Mouse (Mus musculus): ENCODE measurements around the gene Ddx1.
"Not testable (repeated sequence)": the region's sequence is repeated elsewhere in the genome, so short reads cannot be mapped to it uniquely, and the experiment has no call there.

Ddx1 gene

DNA sequence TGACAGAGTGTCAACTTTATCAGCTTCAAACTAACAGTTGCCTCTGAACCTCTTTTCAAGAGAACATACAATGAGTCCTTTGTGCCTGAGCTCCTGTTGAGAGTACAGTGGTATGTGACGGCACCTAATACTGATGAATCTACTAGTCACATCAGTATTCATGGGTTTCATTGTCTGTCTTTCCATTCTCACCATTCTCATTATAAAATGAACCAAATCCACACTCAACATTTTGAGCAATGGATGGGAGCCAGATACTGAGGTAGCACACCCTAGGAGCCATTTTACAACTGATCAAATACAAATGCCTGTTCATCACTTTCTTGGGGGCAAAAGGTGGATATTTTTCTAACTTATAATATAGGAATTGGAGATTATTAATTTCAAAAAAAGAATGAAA, 40.5 kb downstream of the Ddx1 start:
- in situ Hi-C loops (cut with MboI; ENCODE audit: low sequenced_read_pairs): loop anchor here (25.0 kb wide), 1 partner anchor 596 kb away; no protein-coding TSS in a partner anchor

DNA sequence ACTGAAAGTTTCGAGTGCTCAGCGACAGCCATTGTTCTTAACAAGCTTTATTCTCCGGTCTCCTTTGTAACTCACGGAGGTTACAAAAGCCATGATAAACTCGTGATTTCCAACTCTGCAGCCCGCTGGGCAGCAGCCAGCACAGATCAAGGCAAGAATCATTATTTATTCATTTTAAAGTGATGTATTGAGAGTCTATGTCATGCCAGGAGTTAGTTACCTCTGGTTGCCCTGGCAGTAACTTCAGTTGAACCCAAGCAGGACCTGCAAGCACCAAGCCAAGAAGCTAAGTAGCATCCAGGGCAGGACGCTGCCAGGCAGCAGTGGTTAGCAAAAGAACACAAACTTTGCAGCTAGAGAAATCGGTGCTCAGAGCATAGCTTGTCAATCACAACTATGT, 41.9 kb downstream of the Ddx1 start:
- in situ Hi-C loops (cut with MboI; ENCODE audit: low sequenced_read_pairs): loop anchor here (25.0 kb wide), 1 partner anchor 595 kb away; no protein-coding TSS in a partner anchor

GRCm38 (mm10) chr12:13205733-13206132, 43.3 kb downstream of the Ddx1 start:
- in situ Hi-C loops (cut with MboI; ENCODE audit: low sequenced_read_pairs): loop anchor here (25.0 kb wide), 1 partner anchor 593 kb away; no protein-coding TSS in a partner anchor

DNA sequence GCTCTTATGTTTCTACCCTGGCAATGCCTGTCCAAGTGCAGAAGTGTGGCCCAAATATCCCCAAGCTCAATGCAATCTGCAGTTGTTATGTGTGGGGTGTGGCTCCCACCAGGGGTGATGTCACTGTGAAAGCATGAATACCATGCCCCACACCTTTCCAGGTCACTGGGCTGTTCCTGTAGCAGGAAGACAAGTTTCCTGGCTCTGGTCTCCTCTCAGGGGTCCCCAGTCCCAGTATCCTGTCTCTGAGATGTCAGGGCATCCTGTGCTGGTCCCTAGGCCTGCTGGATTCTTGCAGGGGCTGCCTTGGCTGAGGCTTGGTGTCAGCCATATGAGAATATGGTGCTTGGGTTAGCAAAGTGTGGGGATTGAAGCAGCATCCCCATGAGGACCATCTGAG, 46.7 kb downstream of the Ddx1 start:
- in situ Hi-C loops (cut with MboI; ENCODE audit: low sequenced_read_pairs): loop anchor here (25.0 kb wide), 1 partner anchor 590 kb away; no protein-coding TSS in a partner anchor

GRCm38 (mm10) chr12:13200576-13200975, 48.4 kb downstream of the Ddx1 start:
- in situ Hi-C loops (cut with MboI; ENCODE audit: low sequenced_read_pairs): loop anchor here (25.0 kb wide), 1 partner anchor 588 kb away; no protein-coding TSS in a partner anchor

- in situ Hi-C loops (cut with MboI; ENCODE audit: low sequenced_read_pairs): loop anchor here (25.0 kb wide), 1 partner anchor 587 kb away; no protein-coding TSS in a partner anchor
Observed at GRCm38 (mm10) chr12:13199338-13200301, 49.4 kb downstream of the Ddx1 start.

DNA sequence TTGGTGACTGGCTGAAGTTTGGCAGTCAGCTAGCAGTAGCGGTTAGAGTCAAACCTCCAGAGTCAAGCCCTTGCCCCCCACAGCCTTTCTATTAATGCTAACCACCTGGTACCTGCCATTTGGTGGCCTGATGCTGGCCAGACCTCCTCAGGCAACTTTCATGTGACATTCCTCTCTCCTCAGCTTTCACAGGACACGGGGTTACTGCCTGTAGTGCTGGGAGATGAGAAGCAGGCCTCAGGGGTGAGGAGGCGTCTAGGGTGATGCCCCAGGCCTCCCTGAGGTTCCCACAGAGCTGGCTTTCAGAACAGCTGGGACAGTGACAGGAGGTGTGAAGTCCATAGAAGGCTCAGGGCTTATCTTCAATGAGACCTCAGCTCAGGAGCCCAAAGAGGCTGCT, 50.9 kb downstream of the Ddx1 start:
- in situ Hi-C loops (cut with MboI; ENCODE audit: low sequenced_read_pairs): no loop called here

GRCm38 (mm10) chr12:13196146-13196545, 52.9 kb downstream of the Ddx1 start:
- in situ Hi-C loops (cut with MboI; ENCODE audit: low sequenced_read_pairs): no loop called here

GRCm38 (mm10) chr12:13195506-13195905, 53.5 kb downstream of the Ddx1 start:
- in situ Hi-C loops (cut with MboI; ENCODE audit: low sequenced_read_pairs): no loop called here

GRCm38 (mm10) chr12:13188059-13188700, 60.8 kb downstream of the Ddx1 start:
- in situ Hi-C loops (cut with MboI; ENCODE audit: low sequenced_read_pairs): no loop called here

GRCm38 (mm10) chr12:13186209-13186608, 62.8 kb downstream of the Ddx1 start:
- in situ Hi-C loops (cut with MboI; ENCODE audit: low sequenced_read_pairs): no loop called here

- in situ Hi-C loops (cut with MboI; ENCODE audit: low sequenced_read_pairs): no loop called here
Observed at GRCm38 (mm10) chr12:13184873-13185361, 64.1 kb downstream of the Ddx1 start.

- in situ Hi-C loops (cut with MboI; ENCODE audit: low sequenced_read_pairs): not testable (repeated sequence)
Observed at GRCm38 (mm10) chr12:13184136-13184535, 64.9 kb downstream of the Ddx1 start.

- in situ Hi-C loops (cut with MboI; ENCODE audit: low sequenced_read_pairs): no loop called here
Observed at GRCm38 (mm10) chr12:13182220-13182619, 66.8 kb downstream of the Ddx1 start.

GRCm38 (mm10) chr12:13181721-13182120, 67.3 kb downstream of the Ddx1 start:
- in situ Hi-C loops (cut with MboI; ENCODE audit: low sequenced_read_pairs): no loop called here

DNA sequence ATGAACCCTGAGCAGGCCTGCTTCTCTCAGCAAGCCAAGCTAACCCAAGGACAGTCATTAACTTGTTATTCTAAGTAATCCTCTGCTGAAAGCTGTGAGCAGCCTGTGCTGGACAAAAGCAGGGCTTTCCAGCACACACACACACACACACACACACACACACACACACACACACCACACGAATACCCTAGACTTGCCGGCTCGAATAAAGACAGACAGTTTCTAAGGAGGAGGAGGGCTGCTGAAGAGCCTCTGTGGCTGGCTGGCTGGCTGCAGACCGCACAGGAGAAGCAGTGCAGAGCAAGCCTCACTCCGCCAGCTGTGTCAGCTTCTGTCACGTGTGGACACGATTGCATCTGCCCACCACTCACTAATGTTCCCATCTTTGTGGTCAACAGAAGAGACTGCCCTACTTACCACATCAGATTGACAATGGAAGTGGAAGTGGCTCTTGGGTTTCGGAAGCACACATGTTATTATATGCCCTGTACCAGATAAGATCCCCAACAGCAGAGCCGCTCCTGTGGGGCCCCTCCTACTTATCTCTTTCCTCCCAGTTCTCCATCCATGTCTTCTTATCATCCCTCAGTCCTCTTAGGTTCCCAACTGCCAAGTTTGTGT, 68.2 kb downstream of the Ddx1 start:
- in situ Hi-C loops (cut with MboI; ENCODE audit: low sequenced_read_pairs): no loop called here

DNA sequence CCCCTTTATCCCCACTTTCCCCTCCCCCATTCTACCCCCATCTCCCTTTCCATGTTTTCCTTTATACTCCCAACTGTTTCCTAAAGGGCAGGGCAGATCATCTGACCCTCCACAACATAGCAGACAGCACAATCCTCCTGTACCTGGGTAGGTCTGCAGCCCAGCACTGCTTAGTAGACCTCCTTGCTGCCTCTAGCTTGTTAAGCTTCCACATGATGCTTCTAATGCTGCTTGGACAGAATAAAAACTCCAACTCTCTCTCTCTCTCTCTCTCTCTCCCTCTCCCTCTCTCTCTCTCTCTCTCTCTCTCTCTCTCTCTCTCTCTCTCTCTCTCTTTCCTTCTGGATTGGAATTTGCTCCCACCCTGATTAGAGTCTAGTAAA, 68.7 kb downstream of the Ddx1 start:
- in situ Hi-C loops (cut with MboI; ENCODE audit: low sequenced_read_pairs): no loop called here

DNA sequence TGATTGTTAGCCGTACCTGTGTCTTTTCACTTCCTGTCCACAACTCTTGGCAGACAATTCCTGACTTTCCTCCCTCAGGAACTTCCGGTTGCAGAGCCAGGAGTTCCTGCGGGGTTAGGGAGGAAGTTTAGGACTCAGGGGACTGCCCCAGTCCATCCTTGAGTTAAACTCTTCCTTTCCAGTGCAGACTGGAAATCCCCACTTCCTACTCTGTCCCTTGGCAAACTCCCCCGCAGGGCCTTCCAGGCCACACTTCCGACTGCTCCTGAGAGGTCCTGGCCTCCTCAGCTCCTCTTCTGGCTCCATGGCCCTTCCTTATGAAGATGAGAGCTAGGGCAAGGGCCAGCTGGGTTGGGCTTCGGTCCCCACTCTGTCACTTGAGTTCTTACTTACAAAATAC, 71.4 kb downstream of the Ddx1 start:
- in situ Hi-C loops (cut with MboI; ENCODE audit: low sequenced_read_pairs): no loop called here

- in situ Hi-C loops (cut with MboI; ENCODE audit: low sequenced_read_pairs): no loop called here
Observed at GRCm38 (mm10) chr12:13176927-13177326, 72.1 kb downstream of the Ddx1 start.

DNA sequence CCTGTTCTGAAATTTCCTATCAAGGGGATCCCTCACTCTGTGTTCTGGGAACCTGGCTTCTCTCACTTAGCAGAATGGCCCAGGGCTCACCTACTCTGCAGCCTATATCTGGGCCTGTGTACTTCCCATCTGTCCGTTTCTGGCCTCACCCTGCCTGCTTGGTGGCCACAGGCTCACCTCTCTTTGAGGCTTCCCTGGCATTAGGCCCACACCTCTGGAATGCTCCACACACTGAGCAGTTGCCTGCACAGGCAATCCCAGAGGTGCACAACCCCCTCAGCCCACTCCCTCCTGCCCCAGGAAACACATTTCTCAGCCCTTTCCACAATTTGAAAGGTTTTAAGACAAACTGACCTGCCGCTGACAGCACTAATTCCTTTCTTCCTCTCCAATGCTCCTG, 72.9 kb downstream of the Ddx1 start:
- in situ Hi-C loops (cut with MboI; ENCODE audit: low sequenced_read_pairs): no loop called here

DNA sequence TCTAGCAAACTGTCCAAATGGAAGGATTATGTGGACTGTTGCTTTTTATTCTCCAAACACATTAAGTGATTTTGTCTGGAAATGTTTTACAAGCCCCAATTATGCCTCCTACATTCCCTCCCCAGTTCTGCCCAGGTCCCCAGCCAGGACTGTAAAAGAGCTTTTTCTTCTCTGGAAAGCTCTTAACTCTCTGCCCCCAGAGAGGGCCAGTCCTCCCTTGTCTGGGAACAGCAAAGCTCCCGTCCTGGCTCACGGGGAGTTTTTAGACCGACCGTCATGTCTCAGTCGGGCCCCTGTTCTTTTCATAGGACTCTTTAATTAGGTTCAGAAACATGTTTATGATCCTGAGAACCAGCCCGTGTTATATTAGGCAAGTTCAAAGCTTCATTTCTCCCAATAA, 75.0 kb downstream of the Ddx1 start:
- in situ Hi-C loops (cut with MboI; ENCODE audit: low sequenced_read_pairs): no loop called here

Data from CH12F3 (cell line).